Mouse (Mus musculus): ENCODE results near the gene Bcl10.

DNA sequence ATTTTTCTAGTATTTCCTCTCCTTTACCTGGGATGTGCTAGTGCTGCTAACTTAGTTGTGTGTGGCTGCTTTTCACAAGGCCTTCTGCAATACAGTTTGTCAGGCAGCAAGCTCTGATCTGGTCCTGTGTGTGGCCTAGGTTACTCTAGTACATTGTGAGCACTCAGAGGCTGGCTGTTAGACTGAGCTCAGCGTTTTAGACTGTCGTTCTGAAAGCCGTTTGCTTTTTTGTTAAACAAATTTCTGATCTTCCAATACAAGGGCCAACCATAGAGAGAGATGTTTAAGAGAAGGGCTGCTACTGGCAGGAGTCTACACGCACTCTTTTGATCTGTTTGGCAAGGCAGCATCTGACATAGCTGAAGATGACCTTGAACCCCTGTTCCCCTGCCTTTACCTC lies 17.4 kb downstream of the Bcl10 start:
- TF ChIP-seq POLR2A (IDR thresholded peaks at IDR 0.05; ENCODE audit: borderline replicate concordance, insufficient read depth, low read length) (no peak), CTCF (IDR thresholded peaks at IDR 0.05; ENCODE audit: borderline replicate concordance, insufficient read depth, low read depth, low read length) (no peak)

All from cerebellum, adult 2 months (tissue).